Mouse (Mus musculus): ENCODE results near the gene Homer2.

Homer2 gene

GRCm38 (mm10) chr7:81647959-81648358, 59.4 kb downstream of the Homer2 start:
- no peak for DNase-seq

- no peak for DNase-seq
Observed at GRCm38 (mm10) chr7:81644551-81645235, 62.6 kb downstream of the Homer2 start.

- no peak for DNase-seq
Observed at GRCm38 (mm10) chr7:81641101-81641500, 66.2 kb downstream of the Homer2 start.

GRCm38 (mm10) chr7:81632586-81632985, 74.7 kb downstream of the Homer2 start:
- no peak for DNase-seq

GRCm38 (mm10) chr7:81631261-81631660, 76.1 kb downstream of the Homer2 start:
- DNase-seq: no peak

GRCm38 (mm10) chr7:81626460-81626859, 80.9 kb downstream of the Homer2 start:
- DNase-seq: peak; percentile 38

- DNase-seq: no peak
Observed at GRCm38 (mm10) chr7:81623767-81624166, 83.6 kb downstream of the Homer2 start.

GRCm38 (mm10) chr7:81622793-81623192, 84.5 kb downstream of the Homer2 start:
- no peak for DNase-seq

- DNase-seq: no peak
Observed at GRCm38 (mm10) chr7:81615031-81615430, 92.3 kb downstream of the Homer2 start.

- DNase-seq: no peak
Observed at GRCm38 (mm10) chr7:81612856-81613635, 94.3 kb downstream of the Homer2 start.

- DNase-seq: peak; percentile 81
Observed at GRCm38 (mm10) chr7:81610125-81610524, 97.2 kb downstream of the Homer2 start.

- DNase-seq: no peak
Observed at GRCm38 (mm10) chr7:81606452-81606851, 100.9 kb downstream of the Homer2 start.

GRCm38 (mm10) chr7:81605489-81605888, 101.8 kb downstream of the Homer2 start:
- peak; percentile 72 for DNase-seq

- DNase-seq: no peak
Observed at GRCm38 (mm10) chr7:81604991-81605390, 102.3 kb downstream of the Homer2 start.

GRCm38 (mm10) chr7:81599379-81600280, 107.7 kb downstream of the Homer2 start:
- no peak for DNase-seq

GRCm38 (mm10) chr7:81597660-81598059, 109.7 kb downstream of the Homer2 start:
- no peak for DNase-seq

GRCm38 (mm10) chr7:81596086-81596485, 111.2 kb downstream of the Homer2 start:
- no peak for DNase-seq

- DNase-seq: no peak
Observed at GRCm38 (mm10) chr7:81595056-81595455, 112.3 kb downstream of the Homer2 start.

GRCm38 (mm10) chr7:81593387-81593786, 113.9 kb downstream of the Homer2 start:
- DNase-seq: no peak

- no peak for DNase-seq
Observed at GRCm38 (mm10) chr7:81592686-81593085, 114.6 kb downstream of the Homer2 start.

- no peak for DNase-seq
Observed at GRCm38 (mm10) chr7:81587238-81587637, 120.1 kb downstream of the Homer2 start.

- no peak for DNase-seq
Observed at GRCm38 (mm10) chr7:81585326-81585725, 122.0 kb downstream of the Homer2 start.

- no peak for DNase-seq
Observed at GRCm38 (mm10) chr7:81583512-81583911, 123.8 kb downstream of the Homer2 start.
